Mouse (Mus musculus): ENCODE data around the gene Ush1g. TPM values are rescaled to one million over a fixed set of nuclear protein-coding genes. Genes with fewer than 3 reads are reported as not detected.

Ush1g gene
- polyA plus RNA-seq, 1 experiment from 2014 or later: not detected

GRCm38 (mm10) chr11:115345515-115345914 is 23.7 kb upstream of the Ush1g start:
- 41% methylated on average over 7 of the region's 7 CpGs for WGBS (ENCODE audit: missing documents)
- Histone ChIP-seq H3K36me3 (ENCODE audit: inconsistent target) (no peaks in the 10 kb centered on the region), H3K4me3 (ENCODE audit: inconsistent target) (no peak overlapping the region), H3K27ac (no peak overlapping the region), H3K79me2 (ENCODE audit: inconsistent target) (no peaks in the 10 kb centered on the region)

DNA sequence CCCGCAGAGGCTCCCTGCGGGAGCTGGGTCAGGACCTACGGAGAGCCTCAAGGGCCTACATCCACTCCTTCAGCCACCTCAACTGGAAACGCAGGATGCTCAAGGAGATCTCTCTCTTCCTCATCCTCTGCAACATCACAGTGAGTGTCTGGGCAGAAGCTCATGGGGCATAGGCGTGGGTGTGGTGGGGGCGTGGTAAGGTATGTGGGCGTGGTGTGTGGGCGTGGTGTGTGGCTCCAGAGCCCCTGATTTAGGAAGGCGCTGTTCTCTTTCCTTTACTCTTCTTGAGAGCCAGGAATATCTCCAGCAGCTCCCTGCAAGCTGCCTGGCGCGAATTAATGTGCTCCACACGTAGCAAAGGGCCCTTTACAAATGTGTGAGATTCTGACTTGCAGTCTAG is 23.1 kb upstream of the Ush1g start:
- Histone ChIP-seq H3K36me3 (ENCODE audit: inconsistent target) (no peaks in the 10 kb centered on the region), H3K79me2 (ENCODE audit: inconsistent target) (no peaks in the 10 kb centered on the region), H3K4me3 (ENCODE audit: inconsistent target) (no peak overlapping the region), H3K27ac (no peak overlapping the region)
- 16% methylated on average over 12 of the region's 12 CpGs for WGBS (ENCODE audit: missing documents)

DNA sequence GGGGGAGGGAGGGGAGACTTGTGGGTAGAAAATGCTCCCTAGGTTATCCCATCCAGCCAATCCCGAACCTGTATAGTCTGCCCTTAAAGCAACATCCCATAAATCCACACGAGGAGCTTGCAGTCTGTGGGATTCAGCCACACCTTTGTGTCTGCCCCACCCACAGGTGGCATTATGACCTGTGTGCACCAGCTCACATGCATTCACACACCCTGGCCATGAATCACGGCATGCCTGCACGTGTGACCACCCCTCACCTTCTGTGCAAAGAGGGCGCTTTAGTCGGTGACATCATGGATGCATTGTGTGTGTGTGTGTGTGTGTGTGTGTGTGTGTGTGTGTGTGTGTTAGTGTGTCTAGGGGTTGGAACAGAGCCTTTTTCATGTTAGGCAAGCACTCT is 20.0 kb upstream of the Ush1g start:
- 69% methylated on average over 6 of the region's 6 CpGs for WGBS (ENCODE audit: missing documents)
- H3K4me3 ChIP-seq (ENCODE audit: inconsistent target): no peak overlapping the region
- H3K79me2 ChIP-seq (ENCODE audit: inconsistent target): no peaks in the 10 kb centered on the region
- no peak overlapping the region for H3K27ac ChIP-seq
- H3K36me3 ChIP-seq (ENCODE audit: inconsistent target): no peaks in the 10 kb centered on the region

DNA sequence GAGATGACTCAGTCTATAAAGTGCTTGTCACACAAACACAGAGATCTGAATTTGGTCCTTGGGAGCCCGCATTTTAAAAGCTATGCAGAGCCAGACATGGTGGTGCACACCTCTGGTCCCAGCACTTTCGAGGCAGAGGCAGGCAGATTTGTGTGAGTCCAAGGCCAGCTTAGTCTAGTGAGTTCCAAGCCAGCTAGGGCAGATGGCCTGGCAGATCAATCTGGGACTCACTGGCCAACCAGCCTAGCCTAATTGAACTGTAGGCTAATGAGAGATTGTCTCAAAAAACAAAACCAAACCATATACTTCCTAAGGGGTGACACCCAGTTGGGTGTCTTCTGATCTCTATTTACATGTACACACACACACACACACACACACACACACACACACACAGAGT is 19.4 kb upstream of the Ush1g start:
- H3K36me3 ChIP-seq (ENCODE audit: inconsistent target): no peaks in the 10 kb centered on the region
- 59% methylated on average over 2 of the region's 2 CpGs for WGBS (ENCODE audit: missing documents)
- no peaks in the 10 kb centered on the region for H3K79me2 ChIP-seq (ENCODE audit: inconsistent target)
- H3K27ac ChIP-seq: no peak overlapping the region
- H3K4me3 ChIP-seq (ENCODE audit: inconsistent target): no peak overlapping the region

DNA sequence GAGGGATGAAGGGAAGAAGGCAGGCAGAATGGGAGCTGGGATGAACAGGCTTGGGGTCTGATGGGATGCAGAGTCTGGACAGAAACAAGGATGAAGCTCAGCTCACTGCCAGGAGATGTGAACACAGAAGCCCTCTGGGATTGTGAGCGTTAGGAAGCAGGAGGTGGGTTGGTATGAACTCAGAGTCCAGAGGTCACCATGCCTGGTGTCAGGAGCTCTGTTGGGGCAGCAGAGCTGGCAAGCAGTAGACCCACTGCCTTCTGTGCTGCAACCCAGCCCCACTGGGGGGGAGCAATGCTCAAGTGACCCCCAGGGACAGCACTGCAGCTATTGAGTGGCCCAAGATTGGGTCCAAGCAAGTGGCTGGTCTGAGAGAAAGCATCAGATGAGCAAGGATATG is 16.0 kb upstream of the Ush1g start:
- Histone ChIP-seq H3K4me3 (ENCODE audit: inconsistent target) (no peak overlapping the region), H3K36me3 (ENCODE audit: inconsistent target) (no peaks in the 10 kb centered on the region), H3K27ac (no peak overlapping the region), H3K79me2 (ENCODE audit: inconsistent target) (no peaks in the 10 kb centered on the region)
- 85% methylated on average over 1 of the region's 1 CpGs for WGBS (ENCODE audit: missing documents)

GRCm38 (mm10) chr11:115337350-115337749 is 15.5 kb upstream of the Ush1g start:
- no peak overlapping the region for H3K27ac ChIP-seq
- no peaks in the 10 kb centered on the region for H3K79me2 ChIP-seq (ENCODE audit: inconsistent target)
- H3K36me3 ChIP-seq (ENCODE audit: inconsistent target): no peaks in the 10 kb centered on the region
- WGBS (ENCODE audit: missing documents): 0% methylated on average over 3 of the region's 3 CpGs
- H3K4me3 ChIP-seq (ENCODE audit: inconsistent target): no peak overlapping the region

GRCm38 (mm10) chr11:115336115-115336514 is 14.3 kb upstream of the Ush1g start:
- no peak overlapping the region for H3K4me3 ChIP-seq (ENCODE audit: inconsistent target)
- H3K36me3 ChIP-seq (ENCODE audit: inconsistent target): no peaks in the 10 kb centered on the region
- H3K27ac ChIP-seq: no peak overlapping the region
- H3K79me2 ChIP-seq (ENCODE audit: inconsistent target): no peaks in the 10 kb centered on the region
- WGBS (ENCODE audit: missing documents): 25% methylated on average over 6 of the region's 6 CpGs

- 61% methylated on average over 12 of the region's 12 CpGs for WGBS (ENCODE audit: missing documents)
- H3K4me3 ChIP-seq (ENCODE audit: inconsistent target): no peak overlapping the region
- no peak overlapping the region for H3K27ac ChIP-seq
- H3K79me2 ChIP-seq (ENCODE audit: inconsistent target): no peaks in the 10 kb centered on the region
- no peaks in the 10 kb centered on the region for H3K36me3 ChIP-seq (ENCODE audit: inconsistent target)
These were observed 13.4 kb upstream of the Ush1g start for GRCm38 (mm10) chr11:115335223-115335622.

GRCm38 (mm10) chr11:115334531-115334930 is 12.7 kb upstream of the Ush1g start, which contains the start of gene Otop3:
TSS of gene Otop3 (plus strand) at chr11:115334731.
- no peaks in the 10 kb centered on the region for H3K36me3 ChIP-seq (ENCODE audit: inconsistent target)
- no peaks in the 10 kb centered on the region for H3K79me2 ChIP-seq (ENCODE audit: inconsistent target)
- no peak within 1 kb of the TSS for H3K4me3 ChIP-seq (ENCODE audit: inconsistent target)
- no peak within 1 kb of the TSS for H3K27ac ChIP-seq
- 10% methylated on average over 26 of the region's 29 CpGs for WGBS (ENCODE audit: missing documents)

GRCm38 (mm10) chr11:115329339-115329738 is 7.5 kb upstream of the Ush1g start:
- Histone ChIP-seq H3K36me3 (ENCODE audit: inconsistent target) (no peaks in the 10 kb centered on the region), H3K79me2 (ENCODE audit: inconsistent target) (no peaks in the 10 kb centered on the region), H3K4me3 (ENCODE audit: inconsistent target) (no peak overlapping the region), H3K27ac (no peak overlapping the region)
- WGBS (ENCODE audit: missing documents): 74% methylated on average over 15 of the region's 15 CpGs

- Histone ChIP-seq H3K79me2 (ENCODE audit: inconsistent target) (no peaks in the 10 kb centered on the region), H3K27ac (no peak overlapping the region), H3K4me3 (ENCODE audit: inconsistent target) (no peak overlapping the region), H3K36me3 (ENCODE audit: inconsistent target) (no peaks in the 10 kb centered on the region)
- 69% methylated on average over 7 of the region's 7 CpGs for WGBS (ENCODE audit: missing documents)
These were observed 4.9 kb upstream of the Ush1g start for GRCm38 (mm10) chr11:115326730-115327129.

GRCm38 (mm10) chr11:115323354-115323753 is 1.5 kb upstream of the Ush1g start:
- no peak overlapping the region for H3K27ac ChIP-seq
- 31% methylated on average over 27 of the region's 32 CpGs for WGBS (ENCODE audit: missing documents)
- H3K36me3 ChIP-seq (ENCODE audit: inconsistent target): no peaks in the 10 kb centered on the region
- no peak overlapping the region for H3K4me3 ChIP-seq (ENCODE audit: inconsistent target)
- H3K79me2 ChIP-seq (ENCODE audit: inconsistent target): no peaks in the 10 kb centered on the region

GRCm38 (mm10) chr11:115319704-115320383 is 2.0 kb downstream of the Ush1g start:
- WGBS (ENCODE audit: missing documents): 21% methylated on average over 18 of the region's 18 CpGs
- no peaks in the 10 kb centered on the region for H3K36me3 ChIP-seq (ENCODE audit: inconsistent target)

DNA sequence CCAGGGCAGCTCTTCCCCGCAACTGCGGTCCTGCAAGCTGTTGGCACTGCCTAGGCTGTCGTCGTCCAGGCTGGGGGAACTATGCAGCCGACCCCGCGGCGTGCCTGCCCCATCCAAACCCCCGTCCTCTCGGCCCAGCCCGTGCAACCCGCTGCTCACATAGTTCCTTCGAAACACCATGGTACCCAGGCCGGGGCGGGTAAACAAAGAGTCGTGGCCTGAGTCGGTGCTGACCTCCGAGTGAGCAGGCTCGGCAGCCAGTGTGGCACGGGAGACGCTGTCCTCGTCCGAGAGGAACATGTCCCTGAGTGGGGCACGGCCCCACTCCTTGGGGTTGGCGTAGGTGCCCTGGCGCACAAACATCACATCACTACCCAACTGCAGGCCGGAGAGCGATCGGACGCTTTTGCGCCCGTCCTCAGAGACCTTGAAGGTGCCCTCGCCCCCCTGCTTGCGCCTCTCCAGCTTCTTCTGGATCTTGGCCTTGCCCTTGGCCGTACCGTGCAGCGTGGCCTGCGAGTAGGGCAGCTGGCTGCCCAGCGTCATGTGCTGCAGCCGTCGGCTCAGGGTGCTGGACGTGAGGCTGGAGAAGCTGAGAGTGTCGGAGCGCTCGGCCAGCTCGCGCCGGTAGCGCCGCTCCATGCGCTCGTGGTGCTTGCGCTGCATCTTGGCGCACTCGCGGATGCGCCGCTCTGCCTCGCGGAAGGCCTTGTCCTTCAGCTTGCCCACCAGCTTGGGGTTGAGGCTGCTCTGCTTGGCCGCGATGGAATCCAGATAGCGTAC is 3.4 kb downstream of the Ush1g start:
- Histone ChIP-seq H3K79me2 (ENCODE audit: inconsistent target) (no peaks in the 10 kb centered on the region), H3K4me3 (ENCODE audit: inconsistent target) (no peak overlapping the region), H3K36me3 (ENCODE audit: inconsistent target) (no peaks in the 10 kb centered on the region), H3K27ac (no peak overlapping the region)
- 17% methylated on average over 63 of the region's 63 CpGs for WGBS (ENCODE audit: missing documents)

More at GRCm38 (mm10) chr11:115319704-115320383, 2.0 kb downstream of the Ush1g start:
- Histone ChIP-seq H3K4me3 (ENCODE audit: inconsistent target) (no peak overlapping the region), H3K79me2 (ENCODE audit: inconsistent target) (no peaks in the 10 kb centered on the region), H3K27ac (no peak overlapping the region)

DNA sequence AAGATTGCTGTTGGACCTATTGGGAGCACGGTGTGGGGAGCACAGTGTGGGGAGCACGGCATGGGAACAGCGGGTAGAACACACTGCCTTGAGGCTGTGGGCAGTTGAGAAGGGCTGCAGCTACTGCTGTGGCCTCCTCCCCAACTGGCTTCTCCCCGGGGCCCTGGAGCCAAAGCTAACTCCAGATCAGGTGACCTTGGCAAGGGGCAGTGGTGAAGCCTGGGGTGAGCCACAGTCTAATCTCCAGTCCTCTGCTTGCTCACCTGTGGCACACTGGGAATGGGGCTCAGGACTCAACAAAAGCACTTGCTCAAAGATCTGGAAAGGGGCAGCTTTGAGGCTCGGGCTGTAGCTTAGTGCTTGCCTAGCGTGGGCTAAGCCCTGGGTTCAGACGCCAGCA is 4.6 kb downstream of the Ush1g start:
- Histone ChIP-seq H3K4me3 (ENCODE audit: inconsistent target) (no peak overlapping the region), H3K36me3 (ENCODE audit: inconsistent target) (no peaks in the 10 kb centered on the region), H3K79me2 (ENCODE audit: inconsistent target) (no peaks in the 10 kb centered on the region), H3K27ac (no peak overlapping the region)
- 66% methylated on average over 7 of the region's 7 CpGs for WGBS (ENCODE audit: missing documents)

Measured in macrophage (primary cell).